Mouse (Mus musculus) monocyte, adult 5-6 weeks (primary cell): Measurements from ENCODE around the gene Herc1. TPM values are rescaled to one million over a fixed set of nuclear protein-coding genes. Genes with fewer than 3 reads are reported as not detected.

Source experiments
- ATAC-seq: fragments of 153-309, 156-312 bp; replicated peaks from 2 replicates; pipeline ENCODE4 v1.8.0; 2017; ENCODE audit warnings: mild to moderate bottlenecking; ENCODE audit not compliant: low TSS enrichment, insufficient number of reproducible peaks, severe bottlenecking, poor library complexity, low FRiP score
- total RNA-seq: library from RNA; stranded (forward); fragments of 200-1000, 200-491, 200-594 nt; gene quantifications from 3 replicates; pipeline ENCODE4 v1.2.3, GENCODE M21; 2017

Herc1 gene
- total RNA-seq, 1 experiment from 2014 or later, result 133 TPM

DNA sequence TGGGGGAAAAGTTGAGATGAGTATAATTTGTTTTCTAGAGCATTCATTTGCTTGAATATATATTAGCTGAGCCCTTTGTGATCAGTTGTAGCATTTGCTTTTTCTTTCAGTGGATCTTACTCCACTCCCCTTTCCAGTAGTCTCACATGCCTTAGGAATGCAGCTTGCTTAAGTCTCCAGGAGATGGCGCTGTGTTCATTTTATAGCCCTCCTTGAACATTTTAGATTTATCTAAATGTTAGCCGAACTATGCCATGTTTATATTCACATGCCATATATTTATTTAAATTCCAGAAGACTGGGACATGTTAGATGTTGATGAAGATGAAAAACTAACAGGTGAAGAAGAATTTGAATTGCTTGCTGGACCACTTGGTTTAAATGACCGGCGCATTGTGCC is 114.8 kb downstream of the Herc1 start:
- no peak for ATAC-seq

DNA sequence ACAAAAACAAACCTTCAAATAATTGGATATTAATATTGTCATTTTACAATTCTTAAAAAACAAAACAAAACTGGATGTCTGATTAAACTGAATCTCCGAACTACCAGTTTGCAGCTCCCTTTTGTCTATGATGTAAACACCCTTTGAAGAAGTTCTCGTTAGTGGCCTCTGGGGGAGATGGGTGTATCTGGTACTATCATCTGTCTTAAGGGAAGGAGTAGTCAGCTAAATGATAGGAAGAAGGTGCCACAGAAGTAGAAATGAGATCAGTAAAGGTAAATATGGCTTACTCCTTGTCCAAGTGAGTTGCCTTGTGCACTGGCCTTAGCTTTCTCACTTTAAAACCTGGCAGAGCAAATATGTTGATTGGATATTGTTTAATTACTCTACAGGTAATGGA is 127.5 kb downstream of the Herc1 start:
- no peak for ATAC-seq

DNA sequence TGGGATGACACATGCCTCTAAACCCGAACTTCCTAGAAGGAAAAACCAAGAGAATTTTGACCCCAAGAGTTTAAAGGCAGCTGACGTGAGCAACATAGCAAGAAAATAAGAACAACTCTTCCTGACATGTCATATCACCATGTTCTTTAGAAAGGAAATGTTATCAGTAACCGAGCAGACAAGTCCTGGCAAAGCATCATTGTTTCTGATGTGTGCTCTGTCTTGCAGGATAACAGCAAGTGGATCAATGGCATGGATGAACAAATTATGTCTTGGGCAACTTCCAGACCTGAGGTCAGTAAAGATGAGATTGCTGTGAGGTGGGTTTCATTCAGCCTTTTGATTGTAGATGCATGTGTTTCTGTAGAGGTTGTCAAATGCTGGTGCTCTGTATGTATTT is 133.2 kb downstream of the Herc1 start:
- no peak for ATAC-seq

DNA sequence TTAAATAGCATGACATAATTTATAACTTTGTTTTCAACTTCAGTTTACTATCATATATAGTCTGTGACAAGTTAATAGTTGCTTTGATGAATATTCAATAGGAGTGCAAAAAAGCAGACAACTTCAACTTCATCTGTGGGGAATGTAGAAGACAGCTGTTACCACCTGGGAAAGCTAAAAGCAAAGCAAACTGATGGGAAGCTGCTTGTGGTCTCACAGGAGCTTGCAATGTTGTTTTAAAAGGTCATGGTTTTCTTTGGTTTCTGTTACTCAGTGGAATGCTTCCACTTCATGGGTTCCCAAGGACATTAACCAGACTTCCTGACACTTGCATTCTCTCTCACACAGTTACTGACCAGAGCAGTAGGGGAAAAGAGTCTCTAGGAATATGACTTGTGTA is 138.5 kb downstream of the Herc1 start:
- no peak for ATAC-seq

DNA sequence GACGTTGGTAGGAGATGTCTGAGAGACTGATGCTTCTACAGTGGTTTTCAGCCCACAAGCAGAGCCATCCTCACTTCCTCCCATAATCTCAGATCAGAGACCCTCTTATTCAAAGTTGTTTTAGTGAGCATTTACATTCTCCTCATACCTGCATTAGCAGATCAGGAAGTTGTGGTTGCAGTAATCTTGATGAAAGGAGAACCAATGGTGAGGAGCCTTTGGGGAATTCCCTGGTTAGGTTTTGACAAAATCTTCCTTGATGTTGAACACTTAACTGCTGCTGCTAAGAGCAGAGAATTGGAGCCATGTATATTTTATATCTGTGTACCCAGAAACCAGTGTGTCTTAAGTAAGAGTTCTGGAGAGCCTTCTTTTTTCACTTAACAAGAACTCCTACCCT is 142.1 kb downstream of the Herc1 start:
- ATAC-seq, result no peak

DNA sequence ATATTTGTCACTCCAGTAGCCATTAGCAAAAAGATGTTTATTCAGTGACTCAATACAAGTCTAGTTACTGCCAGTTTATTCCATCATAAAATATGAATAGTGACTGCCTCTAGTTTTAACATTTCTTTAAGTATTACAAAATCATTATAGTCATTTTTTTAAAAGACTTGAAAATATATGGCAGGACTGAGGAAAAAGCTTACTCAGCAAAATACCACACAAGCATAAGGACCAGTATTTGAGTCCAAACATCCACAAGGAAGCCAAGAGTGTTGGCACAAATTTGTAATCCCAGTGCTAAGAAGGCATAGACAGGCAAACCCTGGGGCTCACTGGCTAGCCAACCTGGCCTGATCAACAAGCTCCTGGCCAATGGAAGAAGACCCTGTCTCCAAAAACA is 143.7 kb downstream of the Herc1 start:
- ATAC-seq, result no peak

DNA sequence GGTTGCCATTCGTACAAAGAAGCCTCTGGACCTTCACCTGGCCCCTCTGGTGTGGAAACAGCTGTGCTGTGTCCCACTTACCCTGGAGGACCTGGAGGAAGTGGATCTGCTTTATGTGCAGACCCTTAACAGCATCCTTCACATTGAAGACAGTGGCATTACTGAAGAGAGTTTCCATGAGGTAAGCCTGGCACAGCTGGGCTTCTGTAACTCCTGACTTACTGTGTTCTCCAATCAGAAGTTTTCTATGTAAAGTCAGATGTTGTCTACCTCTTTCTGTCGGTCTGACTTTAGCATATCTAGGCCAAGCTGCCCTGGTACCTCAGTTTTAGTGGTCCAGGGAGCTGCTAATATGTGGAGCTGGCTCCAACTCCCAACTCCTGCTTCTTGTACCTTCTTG is 151.0 kb downstream of the Herc1 start:
- ATAC-seq, result no peak

DNA sequence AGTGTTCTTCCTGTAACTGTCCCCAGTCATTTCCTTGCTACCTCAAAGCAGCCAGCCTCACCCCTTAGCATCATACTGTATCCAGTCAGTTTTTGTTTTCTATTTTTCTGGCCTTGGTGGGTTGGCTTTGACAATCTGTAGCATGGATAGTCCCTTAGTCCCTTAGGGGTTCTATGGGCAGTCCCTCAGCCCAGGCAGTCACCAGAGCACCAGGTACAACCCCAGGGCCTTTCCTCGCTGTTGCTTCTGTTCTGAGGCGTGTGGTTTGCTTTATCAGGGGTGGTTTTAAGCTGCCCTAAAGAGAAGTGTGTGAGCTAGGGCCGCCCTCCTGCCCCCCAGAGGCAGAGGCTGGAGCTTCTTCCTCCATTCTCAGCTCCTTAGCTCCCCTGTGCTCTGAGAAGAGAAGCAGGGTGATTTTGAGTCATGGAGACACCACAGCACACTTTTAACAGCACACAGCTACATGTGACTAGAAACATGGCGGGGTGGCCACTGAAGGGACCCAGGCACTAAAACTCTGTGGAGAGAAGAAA is 153.7 kb downstream of the Herc1 start:
- ATAC-seq, result no peak

DNA sequence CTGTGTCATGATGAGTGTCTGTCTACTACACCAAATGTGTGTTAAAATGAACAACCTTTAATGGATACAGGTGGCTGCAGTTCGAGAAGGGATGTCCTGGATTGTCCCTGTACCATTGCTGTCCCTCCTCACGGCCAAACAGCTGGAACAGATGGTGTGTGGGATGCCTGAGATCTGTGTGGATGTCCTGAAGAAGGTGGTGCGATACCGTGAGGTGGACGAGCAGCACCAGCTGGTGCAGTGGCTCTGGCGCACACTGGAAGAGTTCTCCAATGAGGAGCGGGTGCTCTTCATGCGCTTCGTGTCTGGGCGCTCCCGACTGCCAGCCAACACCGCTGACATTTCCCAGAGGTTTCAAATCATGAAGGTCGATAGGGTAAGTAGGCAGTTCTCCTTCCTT is 154.3 kb downstream of the Herc1 start:
- ATAC-seq, result no peak

DNA sequence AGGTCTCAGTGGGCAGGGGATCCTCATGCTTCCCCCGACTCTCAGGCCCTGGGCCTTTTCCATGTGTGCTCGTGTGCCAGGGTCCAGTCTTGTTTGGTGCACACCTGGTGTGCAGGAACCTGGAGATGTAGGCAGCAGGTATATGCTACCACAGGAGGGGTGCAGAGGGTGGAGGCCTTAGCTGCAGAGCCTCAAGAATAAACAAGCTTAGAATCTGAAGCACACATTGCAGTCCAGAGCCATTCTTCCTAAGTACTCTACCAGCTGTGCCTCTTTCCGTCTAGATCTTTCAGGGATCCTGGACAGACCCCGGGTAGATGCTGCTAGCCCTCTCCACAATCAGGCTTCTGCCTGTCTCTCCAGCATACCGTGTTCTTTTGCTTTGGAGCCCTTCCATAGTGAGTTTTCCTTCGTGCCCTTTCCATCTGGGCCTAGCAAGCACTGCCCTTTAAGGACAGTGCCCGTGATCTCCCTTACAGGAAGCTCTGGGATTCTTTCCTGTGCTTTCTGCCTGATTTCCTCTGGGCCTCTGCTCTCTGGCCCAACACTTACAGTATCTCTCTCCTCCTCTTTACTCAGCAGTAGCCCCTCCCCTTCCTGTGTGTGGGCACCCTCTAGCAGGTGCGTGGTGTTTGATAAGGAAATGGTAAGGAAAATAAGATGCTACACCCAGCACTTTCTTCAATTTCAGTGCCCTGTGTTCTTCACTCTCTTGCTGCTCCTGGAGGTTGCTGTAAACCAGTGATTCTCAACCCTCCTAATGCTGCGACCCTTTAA is 155.1 kb downstream of the Herc1 start:
- no peak for ATAC-seq

DNA sequence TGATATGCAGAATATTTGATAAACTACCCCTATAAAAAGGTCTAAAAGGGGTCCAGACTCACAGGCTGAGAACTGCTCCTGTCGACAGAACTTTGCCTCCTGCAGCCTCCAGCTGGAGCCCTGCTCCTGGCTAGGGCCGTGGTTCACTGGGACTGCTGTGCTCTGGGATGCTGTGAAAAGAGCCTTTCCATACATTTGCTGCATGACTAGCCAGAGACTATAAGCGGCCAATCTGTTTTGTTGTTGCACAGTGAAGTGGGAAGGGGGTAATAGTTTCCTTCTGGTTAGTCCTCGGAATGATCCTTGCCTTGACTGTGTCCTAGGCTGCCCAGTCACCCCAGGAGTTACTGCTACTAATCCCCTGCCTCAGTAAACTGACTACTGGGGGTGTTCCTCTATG is 155.8 kb downstream of the Herc1 start:
- no peak for ATAC-seq

DNA sequence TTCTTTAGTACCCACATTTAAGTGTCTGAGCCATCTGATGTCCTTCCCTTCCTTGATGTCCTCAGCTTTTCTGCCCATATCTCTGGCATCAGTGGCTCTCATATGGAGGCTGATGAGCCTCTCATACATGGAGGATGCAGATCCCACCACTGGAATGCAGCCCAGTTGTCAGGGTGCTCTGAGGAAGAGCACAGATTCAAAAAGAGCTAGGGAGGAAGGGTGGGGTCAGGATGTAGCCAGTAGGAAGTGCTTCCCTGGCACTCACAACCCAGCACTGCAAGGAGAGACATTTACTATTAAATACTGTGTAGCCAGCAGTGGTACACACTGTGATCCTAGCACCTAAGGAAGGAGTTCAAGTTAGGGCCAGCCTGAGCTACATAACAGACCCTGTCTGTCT is 156.2 kb downstream of the Herc1 start:
- no peak for ATAC-seq

DNA sequence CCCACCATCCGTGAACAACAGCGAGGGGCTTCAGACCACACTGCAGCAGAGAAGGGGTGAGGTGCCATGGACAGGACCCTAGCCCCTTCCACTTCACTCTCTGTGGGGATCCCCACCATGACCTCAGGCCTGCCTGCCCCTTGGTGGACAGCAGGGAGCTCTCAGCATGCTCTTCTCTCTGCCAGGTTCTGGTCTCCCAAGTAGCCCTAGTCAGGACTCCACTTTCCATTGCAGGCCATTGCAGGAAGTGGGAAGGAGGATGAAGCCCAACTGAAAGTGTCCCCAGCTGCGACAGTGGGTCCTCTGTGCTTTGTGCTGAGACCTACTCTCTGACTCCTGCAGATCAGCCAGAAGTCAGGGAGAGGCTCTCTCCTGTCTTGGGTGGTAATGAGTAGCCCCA is 157.4 kb downstream of the Herc1 start:
- no peak for ATAC-seq

DNA sequence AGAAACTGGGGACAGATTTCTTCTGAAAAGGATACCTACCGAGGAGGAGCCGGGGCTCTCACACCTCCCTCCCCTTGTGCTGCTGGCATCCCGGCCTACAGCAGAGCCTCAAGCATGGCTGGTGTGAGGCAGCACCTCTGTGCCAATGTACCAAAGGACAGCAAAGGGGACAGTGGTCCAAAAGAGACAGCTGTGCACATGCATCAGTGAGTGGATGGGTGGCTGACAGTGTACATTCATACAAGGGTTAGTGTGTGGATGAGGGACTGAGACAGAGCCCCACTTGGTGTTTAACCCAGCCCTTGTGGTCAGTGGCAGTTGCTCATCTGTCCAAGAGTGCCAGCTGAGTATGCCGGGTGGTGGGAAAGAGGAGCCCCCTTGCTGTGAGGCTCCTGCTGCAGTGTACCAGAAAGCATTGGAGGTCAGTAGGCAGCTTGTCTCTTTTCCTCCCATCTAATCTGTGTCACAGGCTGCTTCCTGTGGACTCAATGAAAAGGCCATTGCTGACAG is 158.7 kb downstream of the Herc1 start:
- no peak for ATAC-seq

DNA sequence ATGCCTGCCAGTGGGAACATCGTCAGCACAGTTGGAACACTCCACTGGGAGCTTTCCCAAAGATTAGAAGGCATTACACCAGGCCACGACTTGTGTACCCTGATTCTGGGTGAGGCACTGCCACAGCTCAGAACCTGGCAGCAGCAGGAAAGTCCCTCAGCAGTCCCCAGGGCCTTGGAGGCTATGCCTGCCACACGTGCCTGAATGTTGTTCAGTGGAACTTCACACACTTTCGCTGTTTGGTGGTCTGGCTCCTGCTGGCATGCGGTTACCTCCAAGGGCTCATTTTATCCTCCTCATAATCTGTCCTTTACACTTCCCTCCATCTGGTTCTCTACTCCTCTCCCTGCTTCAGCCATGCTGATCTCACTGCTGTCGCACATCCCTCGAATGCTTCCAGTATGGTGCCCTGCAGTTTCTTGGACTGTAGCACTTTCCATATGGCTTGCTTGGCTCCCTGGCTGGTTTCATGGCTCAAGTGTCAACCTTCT is 160.1 kb downstream of the Herc1 start:
- no peak for ATAC-seq

DNA sequence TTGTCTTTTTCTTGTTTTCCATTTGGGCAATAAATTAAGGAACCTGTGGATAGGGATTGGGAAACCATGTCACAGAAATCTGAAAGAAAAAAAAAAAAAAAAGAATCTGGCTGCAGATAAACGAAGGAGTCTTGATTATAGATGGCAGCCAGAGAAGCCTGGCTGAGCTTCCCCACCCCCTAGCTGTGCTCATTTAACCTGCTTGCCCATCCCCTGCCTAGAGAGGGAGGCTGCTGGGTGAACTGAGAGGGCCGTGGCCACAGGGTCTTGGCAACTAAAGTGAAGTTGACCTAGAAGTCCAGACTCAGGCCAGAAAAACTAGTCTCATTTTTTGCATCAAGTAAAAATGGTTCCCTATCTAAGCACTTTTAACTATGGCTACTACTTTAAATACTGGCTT is 160.7 kb downstream of the Herc1 start:
- ATAC-seq, result no peak

DNA sequence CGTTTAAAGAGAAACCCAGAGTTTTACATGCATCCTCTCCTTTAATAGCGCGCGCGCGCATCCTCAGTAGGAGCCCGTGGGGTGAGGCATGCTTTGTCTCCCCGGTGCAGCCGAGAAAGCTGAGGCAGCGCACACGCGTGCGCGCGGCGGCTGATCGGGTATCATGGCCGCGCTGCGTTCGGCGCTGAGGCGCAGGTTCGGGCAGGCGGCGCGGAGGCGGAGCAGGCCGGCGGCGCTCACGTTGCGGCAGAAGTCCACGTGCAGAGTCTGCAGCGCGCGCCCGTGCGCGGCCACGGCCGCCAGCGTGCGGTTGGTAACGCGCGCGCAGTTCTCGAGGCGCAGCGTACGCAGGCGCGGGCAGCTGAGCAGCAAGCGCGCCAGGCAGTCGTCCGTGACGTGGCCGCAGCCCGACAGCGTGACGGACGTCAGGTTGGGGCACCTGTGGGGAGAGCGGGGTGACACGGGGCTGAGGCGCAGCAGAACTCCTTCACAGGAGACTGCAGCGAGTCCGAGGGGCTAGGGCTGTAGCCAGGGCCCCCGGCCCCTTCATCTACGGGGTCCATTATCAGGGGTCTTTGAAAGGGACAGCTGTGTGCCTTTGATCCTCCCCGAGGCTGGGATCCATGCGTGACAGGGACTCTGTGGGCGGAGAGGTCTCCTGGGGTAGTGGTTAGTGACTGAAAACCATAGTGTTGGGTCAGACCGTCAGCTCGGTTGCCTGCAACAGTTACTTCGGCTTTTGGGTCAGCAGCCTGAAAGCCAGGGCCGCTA is 161.5 kb downstream of the Herc1 start:
- peak; percentile 45 for ATAC-seq

DNA sequence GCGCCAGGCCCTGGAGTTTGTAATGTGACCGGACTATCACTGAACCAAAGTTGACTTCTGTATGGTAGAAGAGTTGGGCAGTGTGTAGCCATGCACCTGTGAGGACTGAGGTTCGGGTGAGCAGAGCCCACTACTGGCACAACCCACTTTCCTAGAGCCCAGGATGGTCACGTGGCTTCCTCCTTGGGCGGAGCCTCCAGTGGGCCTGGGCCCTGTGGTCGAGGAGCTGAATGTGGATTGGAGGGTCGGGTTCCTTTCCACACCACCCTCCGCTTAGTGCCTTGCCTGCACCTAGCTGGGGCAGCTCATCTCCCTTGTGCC is 162.1 kb downstream of the Herc1 start:
- ATAC-seq, result peak; percentile 64

DNA sequence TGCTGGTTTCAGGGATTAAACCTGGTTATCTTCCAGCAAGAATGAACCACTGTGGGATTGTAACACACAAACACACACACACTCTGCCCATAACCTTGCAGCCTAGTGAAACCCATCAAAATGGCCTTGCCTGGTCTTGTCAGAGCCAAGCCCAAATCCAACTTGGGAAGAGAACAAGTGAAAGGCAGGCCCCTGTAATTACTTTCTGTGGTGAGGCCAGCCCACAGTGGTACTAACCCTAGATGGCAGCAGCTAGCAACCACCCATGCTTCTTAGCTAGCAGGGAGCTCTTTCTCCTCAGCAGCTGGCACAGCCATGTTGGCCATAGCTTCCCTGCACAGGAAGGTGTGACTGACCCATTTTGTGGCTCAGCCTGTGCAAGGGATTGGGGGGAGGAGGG is 162.9 kb downstream of the Herc1 start:
- ATAC-seq, result no peak
